Mouse (Mus musculus): ENCODE data around the gene Memo1.
"Not testable (repeated sequence)": the region's sequence is repeated elsewhere in the genome, so short reads cannot be mapped to it uniquely, and the experiment has no call there.

The Memo1 gene

DNA sequence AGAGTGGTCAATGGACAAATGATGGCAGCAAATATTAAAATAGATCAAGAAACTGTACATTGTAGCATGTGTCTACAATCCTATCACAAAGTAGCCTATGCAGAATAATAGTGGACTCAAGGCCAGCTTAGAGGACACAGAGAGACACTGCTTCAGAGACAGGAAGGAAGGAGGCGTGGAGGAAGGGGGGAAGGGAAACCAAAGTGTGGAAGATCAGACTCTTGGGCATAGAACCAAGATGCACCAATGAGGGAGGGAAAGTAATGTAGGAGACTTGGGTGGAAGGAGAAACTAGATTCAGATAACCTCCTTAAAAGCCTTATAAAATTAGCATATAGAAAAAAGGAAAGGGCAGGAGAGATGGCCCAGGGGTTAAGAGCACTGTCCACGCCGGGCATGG, 32.9 kb downstream of the Memo1 start:
- DNase-seq (ENCODE audit: low spot score): no peak

GRCm38 (mm10) chr17:74245284-74245683, 50.0 kb downstream of the Memo1 start:
- no peak for DNase-seq (ENCODE audit: low spot score)

DNA sequence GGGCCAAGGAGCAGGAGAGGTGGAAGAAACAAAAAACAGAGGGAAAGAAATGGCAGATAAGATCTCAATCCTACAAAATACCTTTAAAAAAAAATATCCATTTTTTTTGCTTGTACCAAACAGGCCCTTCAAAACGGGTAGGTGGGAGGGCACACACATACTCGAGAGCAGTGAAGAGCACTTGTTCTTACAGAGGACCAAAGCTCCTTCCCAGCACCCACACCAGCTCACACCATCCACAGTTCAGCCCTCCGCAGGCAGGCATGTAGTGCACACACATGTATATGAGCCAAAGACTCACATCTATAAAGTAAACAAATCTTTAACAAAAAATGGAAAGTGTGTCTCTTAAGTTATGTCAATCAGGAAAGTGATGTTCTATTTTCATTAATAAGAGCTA, 52.5 kb downstream of the Memo1 start:
- DNase-seq (ENCODE audit: low spot score): no peak

GRCm38 (mm10) chr17:74240322-74240721, 55.0 kb downstream of the Memo1 start:
- DNase-seq (ENCODE audit: low spot score): peak; percentile 14

DNA sequence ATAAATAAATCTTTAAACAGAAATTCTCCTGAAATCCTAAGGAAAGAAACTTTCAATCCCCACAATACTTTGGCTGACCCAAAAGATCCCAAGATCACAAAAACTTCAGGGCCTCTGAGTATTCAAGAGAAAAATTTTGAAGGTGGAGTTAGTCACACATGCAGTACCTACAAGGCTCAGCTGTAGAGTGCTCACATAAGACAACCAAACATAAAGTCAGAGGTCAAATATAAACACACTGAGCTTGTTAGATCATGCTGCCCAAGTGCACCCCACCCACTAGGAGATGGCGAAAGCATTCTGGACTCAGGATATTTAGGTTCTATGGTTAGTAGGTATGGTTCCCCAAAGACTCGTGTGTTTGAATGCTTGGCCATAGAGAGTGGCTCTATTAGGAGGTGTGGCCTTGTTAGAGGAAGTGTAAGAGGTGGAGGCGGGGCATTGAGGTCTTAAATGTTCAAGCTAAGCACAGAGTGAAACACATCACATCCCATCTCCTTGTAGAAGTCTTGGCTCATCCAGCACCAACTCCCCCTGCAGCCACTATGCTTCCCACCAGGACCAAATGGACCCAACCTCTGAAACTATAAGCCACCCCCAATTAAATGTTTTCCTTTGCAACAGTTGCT, 67.1 kb downstream of the Memo1 start:
- no peak for DNase-seq (ENCODE audit: low spot score)

- no peak for DNase-seq (ENCODE audit: low spot score)
These were observed 78.0 kb downstream of the Memo1 start for GRCm38 (mm10) chr17:74217304-74217703.

- not testable (repeated sequence) for DNase-seq (ENCODE audit: low spot score)
These were observed 82.3 kb downstream of the Memo1 start for GRCm38 (mm10) chr17:74212831-74213524.

- DNase-seq (ENCODE audit: low spot score): no peak
These were observed 86.0 kb downstream of the Memo1 start for GRCm38 (mm10) chr17:74209143-74209908.

DNA sequence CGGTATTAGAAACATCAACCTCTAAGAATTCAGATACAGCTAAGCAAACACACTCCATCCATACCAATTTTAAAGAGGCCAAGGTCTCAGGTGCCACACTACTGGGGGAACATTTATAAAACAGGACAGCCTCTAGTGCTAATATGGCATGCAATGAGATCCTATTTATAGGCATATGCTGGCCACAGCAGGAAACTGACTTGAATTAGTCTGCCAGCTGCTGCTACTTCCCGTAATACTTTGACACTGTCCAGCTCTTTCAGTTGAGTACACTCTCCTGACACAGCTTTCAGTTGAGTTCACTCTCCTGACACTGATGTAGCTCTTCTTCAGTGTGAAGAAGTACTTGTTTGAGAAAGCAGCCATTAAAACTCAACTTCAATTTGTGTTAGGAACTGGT, 99.4 kb downstream of the Memo1 start:
- DNase-seq (ENCODE audit: low spot score): no peak

DNA sequence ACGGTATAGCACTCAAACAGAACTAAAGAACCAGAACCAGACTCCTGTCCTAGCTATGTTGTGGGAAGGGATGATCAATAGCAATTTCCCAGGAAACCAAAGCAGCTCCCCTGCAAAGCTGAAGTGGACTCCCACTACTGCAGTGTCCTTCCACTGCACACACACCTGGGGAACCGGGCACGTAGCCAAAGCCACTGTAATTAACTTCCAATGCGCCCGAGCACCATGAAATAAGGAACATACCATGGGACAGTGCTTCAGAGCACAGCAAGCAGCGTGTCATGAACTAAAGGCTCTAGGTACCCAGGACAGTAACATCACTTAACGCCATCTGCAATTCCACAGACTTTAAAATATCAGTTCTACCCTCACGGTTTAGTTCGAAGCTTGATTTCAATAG, 100.6 kb downstream of the Memo1 start:
- no peak for DNase-seq (ENCODE audit: low spot score)

DNA sequence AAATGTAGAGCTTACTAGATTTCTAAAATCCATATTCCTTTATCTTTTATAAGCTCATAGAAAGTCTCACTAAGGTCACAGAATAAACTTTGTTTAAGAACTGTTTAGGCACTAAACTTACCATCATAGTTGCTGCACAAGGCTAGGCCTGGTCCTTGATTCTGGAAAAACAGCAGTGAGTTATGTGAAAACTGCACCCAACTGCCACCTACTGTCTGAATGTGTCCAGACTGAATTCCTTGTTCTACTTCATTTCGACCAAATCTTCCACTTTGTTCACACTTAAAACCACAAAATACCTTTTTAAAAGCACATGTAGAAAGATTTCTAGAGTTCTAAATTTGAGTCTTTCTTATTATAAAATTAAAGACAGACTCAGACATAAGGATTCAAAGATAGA, 101.9 kb downstream of the Memo1 start:
- DNase-seq (ENCODE audit: low spot score): no peak

DNA sequence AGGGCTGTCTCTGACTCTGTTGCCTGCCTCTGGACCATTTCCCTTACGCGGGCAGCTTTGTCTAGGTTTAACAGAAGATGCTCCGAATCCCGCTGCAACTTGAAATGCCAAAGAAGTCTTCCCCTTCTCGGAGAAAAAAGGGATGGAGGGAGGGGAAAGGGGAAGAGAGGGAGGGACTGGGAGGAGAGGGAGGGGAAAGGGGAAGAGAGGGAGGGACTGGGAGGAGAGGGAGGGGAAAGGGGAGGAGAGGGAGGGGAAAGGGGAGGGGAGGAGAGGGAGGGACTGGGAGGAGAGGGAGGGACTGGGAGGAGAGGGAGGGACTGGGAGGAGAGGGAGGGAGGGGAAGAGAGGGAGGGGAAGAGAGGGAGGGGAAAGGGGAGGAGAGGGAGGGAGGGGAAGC, 103.9 kb downstream of the Memo1 start:
- DNase-seq (ENCODE audit: low spot score): no peak

- no peak for DNase-seq (ENCODE audit: low spot score)
These were observed 109.1 kb downstream of the Memo1 start for GRCm38 (mm10) chr17:74186197-74186596.

- no peak for DNase-seq (ENCODE audit: low spot score)
These were observed 110.6 kb downstream of the Memo1 start for GRCm38 (mm10) chr17:74184739-74185138.

GRCm38 (mm10) chr17:74180889-74181288, 114.4 kb downstream of the Memo1 start:
- no peak for DNase-seq (ENCODE audit: low spot score)

DNA sequence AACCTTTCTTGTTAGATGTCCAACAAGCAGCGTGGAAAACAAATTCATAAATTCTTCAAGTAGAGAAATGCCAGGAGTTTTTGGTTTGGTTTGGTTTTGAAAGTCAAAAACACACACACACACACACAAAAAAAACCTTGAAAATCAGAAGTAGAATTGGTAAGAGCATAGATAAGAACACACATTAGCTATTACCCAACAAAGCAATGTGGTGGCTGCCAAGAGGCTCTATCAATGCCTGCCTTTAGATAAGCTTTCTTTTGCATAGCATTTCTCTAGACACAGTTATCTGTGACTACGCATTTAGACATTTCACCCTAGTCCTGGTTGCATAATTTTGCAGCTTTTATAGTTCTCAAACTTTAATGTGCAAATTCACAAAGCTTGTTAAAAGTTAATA, 115.7 kb downstream of the Memo1 start:
- DNase-seq (ENCODE audit: low spot score): not testable (repeated sequence)

GRCm38 (mm10) chr17:74173726-74174125, 121.6 kb downstream of the Memo1 start:
- DNase-seq (ENCODE audit: low spot score): no peak

- no peak for DNase-seq (ENCODE audit: low spot score)
These were observed 122.5 kb downstream of the Memo1 start for GRCm38 (mm10) chr17:74172834-74173233.

DNA sequence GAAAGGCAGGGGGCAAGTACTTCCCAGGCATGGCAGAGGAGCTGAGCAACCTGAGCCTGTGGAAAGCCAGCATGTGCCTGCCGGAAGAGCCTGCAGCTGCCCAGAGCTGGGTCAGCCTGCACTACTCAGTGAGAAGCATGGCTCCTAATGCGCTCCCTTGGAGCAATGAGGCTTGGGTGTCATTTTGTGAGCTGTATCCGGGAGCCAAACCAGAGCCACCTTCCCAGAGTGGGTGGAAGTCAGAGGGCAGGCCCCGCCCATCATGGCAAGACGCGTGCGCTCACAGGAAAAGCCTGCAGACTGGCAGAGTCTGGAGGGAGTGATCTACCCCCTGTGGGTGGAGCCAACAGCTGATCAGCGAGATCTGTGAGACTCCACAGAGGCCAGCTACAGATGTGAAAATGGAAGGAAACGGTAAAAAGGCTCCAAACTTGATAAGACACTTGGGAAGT, 135.9 kb downstream of the Memo1 start:
- peak; percentile 70 for DNase-seq (ENCODE audit: low spot score)

DNA sequence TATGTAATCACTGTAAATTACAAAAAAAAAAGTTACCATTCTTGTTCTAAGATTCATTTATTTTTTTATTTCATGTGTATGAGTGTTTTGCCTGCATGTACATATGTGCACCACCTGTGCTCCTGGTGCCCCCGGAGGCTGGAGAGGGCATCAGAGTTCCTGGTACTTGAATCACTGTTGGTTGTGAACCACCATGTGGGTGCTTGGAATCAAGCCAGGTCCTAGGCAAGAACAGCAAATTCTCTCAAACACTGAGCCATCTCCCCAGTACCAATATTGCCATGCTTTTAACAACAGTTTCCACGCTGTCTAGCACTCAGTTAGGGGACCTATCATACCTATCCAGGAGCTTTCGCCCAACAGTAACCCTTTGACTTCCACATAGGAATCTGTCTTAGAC, 137.2 kb downstream of the Memo1 start:
- no peak for DNase-seq (ENCODE audit: low spot score)
